Mouse (Mus musculus): ENCODE data around the gene Snta1.

GRCm38 (mm10) chr2:154412018-154412666 is 4.2 kb upstream of the Snta1 start:
- no peak for TF ChIP-seq GATA1 (IDR thresholded peaks at IDR 0.05; ENCODE audit: borderline replicate concordance, low read length)
- TF ChIP-seq FLI1 (IDR thresholded peaks at IDR 0.05; ENCODE audit: low read length): no peak
